Mouse (Mus musculus) embryonic fibroblast, embryonic 13.5 days (primary cell): Measurements from ENCODE around the gene Grap2.

Experiments
- CTCF ChIP-seq: IDR thresholded peaks from 2 replicates; pipeline ENCODE4 v1.5.1; 2011; ENCODE audit warnings: mild to moderate bottlenecking, control low read depth, low read length, moderate library complexity, borderline replicate concordance; ENCODE audit not compliant: insufficient read depth
- POLR2A ChIP-seq: IDR thresholded peaks from 2 replicates; pipeline ENCODE4 v1.6.1; 2011; ENCODE audit warnings: low read depth, mild to moderate bottlenecking, control low read depth, low read length, moderate library complexity

GRCm38 (mm10) chr15:80601456-80601855 is 29.1 kb downstream of the Grap2 start:
- TF ChIP-seq POLR2A (no peak), CTCF (no peak)
